Mouse (Mus musculus) limb, embryonic 12.5 days (tissue): ENCODE measurements at regions not wholly inside any gene's neighbourhood (a gene's known extent, or its start where the extent isn't known, plus 50 kb on each side); places are given as distances from the start of the nearest gene placed in this dataset.

Source experiments
- ATAC-seq: fragments of 200-750 bp; cut with Nextera tagmentation; 2 replicates; pipeline ENCODE4 v1.8.0; 2017; ENCODE audit warnings: low read depth, moderate TSS enrichment; ENCODE audit not compliant: insufficient number of reproducible peaks, insufficient read depth, low FRiP score, low TSS enrichment
- H3K27ac ChIP-seq: fragments of 300-500 bp; sonication (generic); 2 replicates; pipeline ENCODE4 v1.5.1; 2016; ENCODE audit warnings: mild to moderate bottlenecking, moderate library complexity
- H3K27me3 ChIP-seq: fragments of 300-500 bp; sonication (generic); 2 replicates; pipeline ENCODE4 v1.6.1; 2016; ENCODE audit warnings: mild to moderate bottlenecking, moderate library complexity
- H3K36me3 ChIP-seq: fragments of 300-500 bp; sonication (generic); 2 replicates; pipeline ENCODE4 v1.6.1; 2016; ENCODE audit warnings: mild to moderate bottlenecking, moderate library complexity
- H3K4me1 ChIP-seq: fragments of 300-500 bp; sonication (generic); replicated peaks from 2 replicates; pipeline ENCODE4 v1.6.1; 2016
- H3K4me2 ChIP-seq: fragments of 300-500 bp; sonication (generic); 2 replicates; pipeline ENCODE4 v1.6.1; 2016; ENCODE audit warnings: mild to moderate bottlenecking, moderate library complexity
- H3K4me3 ChIP-seq: fragments of 300-500 bp; sonication (generic); replicated peaks from 2 replicates; pipeline ENCODE4 v1.5.1; 2016; ENCODE audit warnings: mild to moderate bottlenecking
- H3K9ac ChIP-seq: fragments of 300-500 bp; sonication (generic); replicated peaks from 2 replicates; pipeline ENCODE4 v1.6.1; 2016; ENCODE audit warnings: mild to moderate bottlenecking, moderate library complexity
- H3K9me3 ChIP-seq: fragments of 300-500 bp; sonication (generic); 2 replicates; pipeline ENCODE4 v1.6.1; 2016; ENCODE audit warnings: mild to moderate bottlenecking, moderate library complexity
- WGBS: fragments of 180-500 bp; shearing (Covaris S2); methylation state at CpG from one replicate; pipeline ENCODE4 v1.1.7; 2016; 5-methylcytosine and 5-hydroxymethylcytosine counted together

DNA sequence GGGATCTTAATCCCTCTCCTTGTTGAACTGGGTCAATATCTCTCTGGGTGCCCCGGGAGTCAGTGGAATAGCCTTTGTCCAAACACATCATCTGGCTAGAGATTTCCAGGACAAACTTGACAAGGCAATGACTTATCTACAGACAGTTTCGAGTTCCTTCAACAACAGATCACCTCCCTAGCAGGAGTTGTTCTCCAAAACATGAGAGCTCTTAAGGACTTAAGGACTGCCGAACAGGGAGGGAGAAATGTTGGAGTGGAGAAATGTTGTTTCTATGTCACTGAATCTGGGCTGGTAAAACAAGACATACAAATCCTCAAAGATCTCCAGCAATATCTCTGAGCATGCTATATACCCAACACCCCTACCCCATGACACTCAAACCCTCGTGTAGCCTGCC is 59.7 kb upstream of the Cox10 start:
- Histone ChIP-seq H3K4me2 (no peak overlapping the region), H3K27ac (no peak overlapping the region), H3K27me3 (no peaks in the 10 kb centered on the region), H3K9me3 (peaks cover 3% of the 10 kb centered on the region; the same call in 1 of the 2 replicates), H3K36me3 (no peaks in the 10 kb centered on the region), H3K4me3 (no peak overlapping the region), H3K4me1 (no peaks in the 10 kb centered on the region), H3K9ac (no peak overlapping the region)
- WGBS, result 81% methylated on average over 4 of the region's 4 CpGs
- no peak for ATAC-seq

- H3K9ac ChIP-seq, result no peak overlapping the region
- no peaks in the 10 kb centered on the region for H3K36me3 ChIP-seq
- 88% methylated on average over 5 of the region's 5 CpGs for WGBS
- 0 out of 2 replicates have a peak, but pooled peaks cover 5% of the 10 kb centered on the region for H3K4me1 ChIP-seq
- no peak overlapping the region for H3K4me3 ChIP-seq
- H3K27ac ChIP-seq, result no peak overlapping the region
- H3K4me2 ChIP-seq, result no peak overlapping the region
- H3K27me3 ChIP-seq, result no peaks in the 10 kb centered on the region
- H3K9me3 ChIP-seq, result no peaks in the 10 kb centered on the region
- ATAC-seq, result no peak
Measured at GRCm38 (mm10) chr11:64135766-64136165, 56.5 kb upstream of the Cox10 start.

- no peak for ATAC-seq
- WGBS, result 87% methylated on average over 2 of the region's 2 CpGs
- Histone ChIP-seq H3K36me3 (no peaks in the 10 kb centered on the region), H3K9me3 (no peaks in the 10 kb centered on the region), H3K9ac (no peak overlapping the region), H3K4me1 (0 out of 2 replicates have a peak, but pooled peaks cover 5% of the 10 kb centered on the region), H3K27me3 (no peaks in the 10 kb centered on the region), H3K4me3 (no peak overlapping the region), H3K27ac (no peak overlapping the region), H3K4me2 (no peak overlapping the region)
Measured at GRCm38 (mm10) chr11:64135308-64135591, 56.0 kb upstream of the Cox10 start.

DNA sequence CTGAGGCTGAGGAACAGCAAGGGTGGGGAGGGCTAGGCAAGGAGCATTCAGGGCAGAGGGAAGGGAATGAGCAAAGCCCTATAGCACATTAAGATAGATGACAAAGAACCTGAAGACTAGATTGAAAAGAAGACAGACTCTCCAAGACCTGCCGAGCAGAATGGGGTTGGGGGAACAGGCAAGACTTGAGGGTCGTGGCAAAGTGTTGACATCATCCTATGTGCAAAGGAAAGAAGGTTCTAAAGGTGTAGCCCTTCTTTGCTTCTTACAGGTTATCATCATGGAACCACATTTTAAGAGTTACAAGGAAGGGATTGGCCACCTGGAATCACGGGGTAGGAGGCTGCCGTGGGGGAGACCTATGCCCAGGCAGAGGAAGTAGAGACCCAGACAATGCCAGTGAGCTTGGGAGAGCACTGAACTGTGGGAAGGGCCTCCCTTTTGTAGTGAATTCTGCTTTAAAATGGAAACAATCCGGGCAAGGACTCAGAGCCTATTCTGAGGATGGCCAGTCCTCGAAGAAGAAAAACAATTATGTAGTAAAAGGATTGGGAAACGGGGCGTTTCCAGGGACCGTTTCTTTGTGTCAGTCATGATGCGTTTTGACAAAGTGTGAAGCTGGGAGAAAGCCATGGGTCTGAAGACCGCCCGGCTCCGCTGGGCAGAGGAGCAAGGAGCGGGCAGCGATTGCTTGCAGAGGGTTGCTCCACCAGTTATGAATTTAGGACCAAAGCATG is 55.5 kb upstream of the Cox10 start:
- H3K27me3 ChIP-seq, result no peaks in the 10 kb centered on the region
- no peaks in the 10 kb centered on the region for H3K9me3 ChIP-seq
- H3K4me2 ChIP-seq, result no peak overlapping the region
- H3K4me3 ChIP-seq, result no peak overlapping the region
- no peaks in the 10 kb centered on the region for H3K36me3 ChIP-seq
- 84% methylated on average over 15 of the region's 15 CpGs for WGBS
- H3K9ac ChIP-seq, result no peak overlapping the region
- 0 out of 2 replicates have a peak, but pooled peaks cover 5% of the 10 kb centered on the region for H3K4me1 ChIP-seq
- no peak for ATAC-seq
- H3K27ac ChIP-seq, result no peak overlapping the region
